Mouse (Mus musculus) yolk sac, embryonic 10.5 days (tissue): ENCODE measurements around the gene Mrps17.

ENCODE experiments used
- DNase-seq: peaks from one replicate; pipeline ENCODE4 v3.0.0-alpha.2; 2017; ENCODE audit warnings: low spot score

The Mrps17 gene

GRCm38 (mm10) chr5:129742903-129743488, 27.7 kb downstream of the Mrps17 start:
- peak; percentile 41 for DNase-seq

DNA sequence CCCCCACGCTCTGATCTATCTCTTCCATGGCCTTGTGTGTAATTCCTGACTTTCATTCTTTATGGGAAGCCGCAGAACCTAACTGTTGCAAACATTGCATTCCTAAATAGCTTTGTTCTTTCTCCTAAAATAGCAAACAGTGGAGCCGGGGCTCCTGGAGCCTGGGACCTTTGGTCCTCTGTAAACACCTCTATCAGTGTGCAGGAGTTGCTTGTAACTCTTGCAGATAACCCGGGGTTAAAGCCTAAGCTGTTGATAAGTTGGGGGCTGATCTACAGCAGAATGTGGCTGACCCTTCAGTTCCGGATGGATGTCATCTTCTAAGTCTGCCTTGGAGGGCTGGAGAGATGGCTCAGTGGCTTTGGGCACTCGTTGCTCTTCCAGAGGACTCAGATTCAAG, 28.8 kb downstream of the Mrps17 start:
- DNase-seq = peak; percentile 83

DNA sequence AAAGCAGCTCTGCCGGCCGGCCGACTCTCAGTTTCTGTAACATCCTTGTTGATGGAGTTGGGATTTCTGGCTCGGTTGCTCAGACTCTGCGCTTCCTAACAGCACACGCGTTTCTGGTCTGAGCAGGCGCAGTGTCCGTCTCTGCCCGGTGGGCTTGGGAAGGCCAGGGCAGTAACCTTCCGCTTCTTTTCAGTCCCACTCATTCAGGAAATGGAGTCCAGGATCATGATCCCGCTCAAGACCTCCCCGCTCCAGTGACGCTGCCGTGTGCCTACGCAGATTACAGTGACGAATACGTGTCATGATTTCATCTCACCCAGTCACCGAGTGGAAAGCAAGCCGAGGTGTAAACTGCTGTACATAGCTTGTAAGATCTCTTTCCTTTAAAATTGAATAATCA, 41.6 kb downstream of the Mrps17 start:
- no peak for DNase-seq

- DNase-seq = peak; percentile 83
Observed at GRCm38 (mm10) chr5:129759929-129760480, 44.7 kb downstream of the Mrps17 start.

GRCm38 (mm10) chr5:129761865-129762540, 46.7 kb downstream of the Mrps17 start:
- DNase-seq = no peak

DNA sequence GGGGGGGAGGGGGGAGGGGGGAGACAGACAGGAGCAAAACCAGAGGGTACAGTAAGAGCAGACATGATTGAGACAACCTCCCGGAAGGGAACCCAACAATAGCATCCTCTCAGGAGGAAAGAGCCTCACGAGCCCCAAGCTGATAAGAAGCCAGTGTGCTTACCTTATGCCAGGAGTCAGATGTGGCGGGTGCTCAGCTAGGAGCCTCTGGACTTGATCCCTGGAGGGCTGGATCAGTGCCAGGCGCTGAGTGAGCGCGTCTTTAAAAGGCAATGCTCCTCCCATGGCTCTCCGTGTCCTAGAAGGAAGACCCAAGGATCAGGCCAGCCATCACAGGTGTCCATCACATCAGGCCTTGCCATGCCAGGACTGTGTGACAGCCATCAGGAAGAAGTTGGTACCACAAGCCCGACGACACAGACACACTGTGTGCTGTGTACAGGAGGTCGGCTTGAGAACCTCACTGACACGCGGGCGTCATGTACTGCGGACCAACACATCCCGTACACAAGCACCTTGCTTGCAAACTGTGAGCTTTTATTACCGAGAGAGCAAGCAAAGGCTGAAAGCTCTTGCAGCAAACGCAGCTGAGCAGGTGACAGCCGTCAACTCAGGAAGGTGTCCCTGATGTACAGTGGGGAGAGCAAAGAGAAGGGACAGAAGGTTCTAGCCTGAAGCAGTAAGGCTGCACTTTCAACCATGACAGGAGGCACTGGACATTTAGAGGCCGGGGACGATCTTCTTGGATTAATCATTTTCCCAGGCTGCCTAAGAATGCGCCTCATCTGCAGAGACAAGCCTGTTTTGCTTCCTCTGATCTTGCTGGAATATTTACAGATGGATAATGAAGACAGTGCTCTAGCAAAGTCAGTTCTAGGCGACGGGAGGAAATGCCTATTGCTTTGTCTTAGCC, 55.4 kb downstream of the Mrps17 start:
- peak; percentile 74 for DNase-seq
